Mouse (Mus musculus) MEL (cell line): ENCODE measurements around the gene Atp5d. TPM values are rescaled to one million over a fixed set of nuclear protein-coding genes. Genes with fewer than 3 reads are reported as not detected.

ENCODE experiments used
- DNase-seq: peaks from one replicate; pipeline ENCODE4 v3.0.0; 2011; ENCODE audit warnings: low read depth, low spot score
- H3K27ac ChIP-seq: 2 replicates; pipeline ENCODE4 v1.5.1; 2012; ENCODE audit warnings: low read depth, mild to moderate bottlenecking, control low read depth, low read length, moderate library complexity; ENCODE audit not compliant: control insufficient read depth
- H3K27me3 ChIP-seq, 2 experiments: fragments of 150-350 bp in 1 of 2; sonication (generic) in 1 of 2; 2 replicates each; pipeline ENCODE4 v1.6.1; 2012; ENCODE audit warnings: low read length in 2 of 2, mild to moderate bottlenecking in 2 of 2, improper control_type of control experiment in 1 of 2, moderate library complexity in 1 of 2; ENCODE audit not compliant: insufficient read depth in 2 of 2, control insufficient read depth in 1 of 2
- H3K36me3 ChIP-seq, 2 experiments: 2 replicates each; pipeline ENCODE4 v1.6.1; 2012 to 2014; ENCODE audit warnings: low read length in 2 of 2, improper control_type of control experiment in 1 of 2, inconsistent platforms in 1 of 2, mild to moderate bottlenecking in 1 of 2; ENCODE audit not compliant: insufficient read depth in 2 of 2, control insufficient read depth in 1 of 2
- H3K4me1 ChIP-seq, 2 experiments: fragments of 150-350 bp in 1 of 2; sonication (generic) in 1 of 2; 2 replicates each; pipeline ENCODE4 v1.6.1; 2012; ENCODE audit warnings: low read length in 2 of 2, improper control_type of control experiment in 1 of 2, mild to moderate bottlenecking in 1 of 2; ENCODE audit not compliant: insufficient read depth in 2 of 2, control insufficient read depth in 1 of 2
- H3K4me3 ChIP-seq, 2 experiments: fragments of 150-350 bp in 1 of 2; sonication (generic) in 1 of 2; 2 replicates each; pipeline ENCODE4 v1.5.1; 2012; ENCODE audit warnings: low read depth in 2 of 2, low read length in 2 of 2, mild to moderate bottlenecking in 2 of 2, moderate library complexity in 2 of 2, control low read depth in 1 of 2, improper control_type of control experiment in 1 of 2; ENCODE audit not compliant: control insufficient read depth in 1 of 2, insufficient read depth in 1 of 2
- H3K79me2 ChIP-seq: 2 replicates; pipeline ENCODE4 v1.6.1; 2012; ENCODE audit warnings: mild to moderate bottlenecking, low read length, moderate library complexity; ENCODE audit not compliant: control insufficient read depth, poor library complexity, insufficient read depth
- H3K9ac ChIP-seq: 2 replicates; pipeline ENCODE4 v1.6.1; 2012; ENCODE audit warnings: low read depth, mild to moderate bottlenecking, control low read depth, low read length, moderate library complexity; ENCODE audit not compliant: control insufficient read depth, poor library complexity, severe bottlenecking
- H3K9me3 ChIP-seq: fragments of 150-350 bp; sonication (generic); replicated peaks from 2 replicates; pipeline ENCODE4 v1.6.1; 2012; ENCODE audit warnings: mild to moderate bottlenecking, low read length, improper control_type of control experiment, moderate library complexity; ENCODE audit not compliant: insufficient read depth
- E2F4 ChIP-seq: IDR thresholded peaks from 2 replicates; pipeline ENCODE4 v1.6.1; 2011; ENCODE audit warnings: low read depth, low read length, improper control_type of control experiment, borderline replicate concordance
- ELF1 ChIP-seq: IDR thresholded peaks from 2 replicates; pipeline ENCODE4 v1.6.1; 2014; ENCODE audit warnings: low read depth, mild to moderate bottlenecking, inconsistent platforms, low read length, improper control_type of control experiment, moderate library complexity
- ETS1 ChIP-seq: IDR thresholded peaks from 2 replicates; pipeline ENCODE4 v1.6.1; 2012; ENCODE audit warnings: low read depth, mild to moderate bottlenecking, inconsistent platforms, low read length, improper control_type of control experiment, moderate library complexity
- JUND ChIP-seq: IDR thresholded peaks from 2 replicates; pipeline ENCODE4 v1.6.1; 2011; ENCODE audit warnings: low read depth, mild to moderate bottlenecking, improper control_type of control experiment, low read length
- MAFK ChIP-seq: IDR thresholded peaks from 2 replicates; pipeline ENCODE4 v1.6.1; 2011; ENCODE audit warnings: low read depth, mild to moderate bottlenecking, low read length, improper control_type of control experiment, borderline replicate concordance
- MYC ChIP-seq: IDR thresholded peaks from 2 replicates; pipeline ENCODE4 v1.6.1; 2011; ENCODE audit warnings: low read depth, mild to moderate bottlenecking, low read length, improper control_type of control experiment, moderate library complexity
- TBP ChIP-seq: IDR thresholded peaks from 2 replicates; pipeline ENCODE4 v1.8.0; 2011; ENCODE audit warnings: low read depth, low read length, improper control_type of control experiment
- USF1 ChIP-seq: IDR thresholded peaks from 2 replicates; pipeline ENCODE4 v1.6.1; 2014; ENCODE audit warnings: low read depth, mild to moderate bottlenecking, inconsistent platforms, low read length, improper control_type of control experiment, moderate library complexity
- USF2 ChIP-seq, 2 experiments: IDR thresholded peaks; 2 replicates each; pipeline ENCODE4 v1.6.1; 2011 to 2012; ENCODE audit warnings: improper control_type of control experiment in 2 of 2, low read length in 2 of 2, borderline replicate concordance in 1 of 2, inconsistent platforms in 1 of 2, low read depth in 1 of 2, mild to moderate bottlenecking in 1 of 2; ENCODE audit not compliant: insufficient read depth in 1 of 2
- ZMIZ1 ChIP-seq: IDR thresholded peaks from 2 replicates; pipeline ENCODE4 v1.6.1; 2012; ENCODE audit warnings: low read depth, mild to moderate bottlenecking, inconsistent platforms, low read length, improper control_type of control experiment, moderate library complexity
- polyA plus RNA-seq, 2 experiments: library from polyadenylated mRNA; stranded (reverse) in 1 of 2; unstranded in 1 of 2; fragments of >175 nt in 1 of 2; fragments of >200 nt in 1 of 2; gene quantifications; 2 replicates each; pipeline versions ENCODE4 v1.2.1 to v1.2.4; 2012; ENCODE audit warnings: low replicate concordance in 2 of 2, low read depth in 1 of 2; ENCODE audit not compliant: insufficient read length in 2 of 2, insufficient read depth in 1 of 2, missing spikeins in 1 of 2
- total RNA-seq: library from RNA; depleted of rRNA; stranded (reverse); fragments of 300-350 nt; gene quantifications from 2 replicates; pipeline ENCODE4 v1.2.3, GENCODE M21; 2012

Gene Atp5d
- total and polyA plus RNA-seq, 3 experiments: 300 to 657 (median 308) TPM

GRCm38 (mm10) chr10:80156002-80156751 lies 17.7 kb downstream of the Atp5d start:
- Histone ChIP-seq H3K36me3 (peaks cover 0 to 25% of the 10 kb centered on the region in 2 experiments; a peak in 2 of 4 replicates), H3K9me3 (no peaks in the 10 kb centered on the region), H3K27ac (peak overlapping the region; percentile 60)
- DNase-seq: peak; percentile 59
- TF ChIP-seq ELF1 (peak; percentile 38; the same call in 1 of the 2 replicates), ZMIZ1 (no peak), E2F4 (no peak)
- TF ChIP-seq, all 39 proteins: peak for 1
- Histone ChIP-seq H3K4me3 (no peak overlapping the region), H3K9ac (0 out of 2 replicates have a peak overlapping the region, but pooled peaks have one; percentile 4), H3K79me2 (peaks cover 14% of the 10 kb centered on the region), H3K4me1 (peaks cover 6 to 34% of the 10 kb centered on the region in 2 experiments; a peak in 3 of 4 replicates), H3K27me3 (no peaks in the 10 kb centered on the region)

GRCm38 (mm10) chr10:80156752-80157053 lies 18.3 kb downstream of the Atp5d start:
- H3K36me3 ChIP-seq: peaks cover 0 to 26% of the 10 kb centered on the region in 2 experiments; a peak in 2 of 4 replicates
- no peak for TF ChIP-seq USF1
- TF ChIP-seq ELF1: no peak
- no peak for TF ChIP-seq ETS1
- no peak for TF ChIP-seq USF2 (IDR thresholded peaks at IDR 0.05; ENCODE audit: borderline replicate concordance in 1 of 2, insufficient read depth in 1 of 2, low read depth in 1 of 2, low read length in 2 of 2)
- TF ChIP-seq JUND: no peak
- no peak for TF ChIP-seq MYC
- TF ChIP-seq MAFK: no peak
- no peak overlapping the region for H3K9ac ChIP-seq
- H3K9me3 ChIP-seq: no peaks in the 10 kb centered on the region
- no peak for DNase-seq
- peaks cover 9% of the 10 kb centered on the region for H3K79me2 ChIP-seq
- peaks cover 6 to 33% of the 10 kb centered on the region in 2 experiments; a peak in 3 of 4 replicates for H3K4me1 ChIP-seq
- H3K27ac ChIP-seq: no peak overlapping the region
- no peaks in the 10 kb centered on the region for H3K27me3 ChIP-seq
- H3K4me3 ChIP-seq: no peak overlapping the region

- Histone ChIP-seq H3K27me3 (no peaks in the 10 kb centered on the region), H3K4me1 (peaks cover 6 to 34% of the 10 kb centered on the region in 2 experiments; a peak in 3 of 4 replicates), H3K27ac (no peak overlapping the region; the same call in 1 of the 2 replicates), H3K9ac (no peak overlapping the region), H3K9me3 (no peaks in the 10 kb centered on the region), H3K36me3 (peaks cover 0 to 25% of the 10 kb centered on the region in 2 experiments; a peak in 2 of 4 replicates), H3K79me2 (peaks cover 4% of the 10 kb centered on the region), H3K4me3 (no peak overlapping the region)
- DNase-seq: no peak
- no peak for TF ChIP-seq TBP
Measured at GRCm38 (mm10) chr10:80157141-80157929, 18.9 kb downstream of the Atp5d start.
